Mouse (Mus musculus) liver, postnatal 0 days (tissue): Measurements from ENCODE around the gene Dnah2. TPM values are rescaled to one million over a fixed set of nuclear protein-coding genes. Genes with fewer than 3 reads are reported as not detected.

Source experiments
- ATAC-seq: fragments of 200-750 bp; cut with Nextera tagmentation; 2 replicates; pipeline ENCODE4 v1.8.0; 2017; ENCODE audit warnings: mild to moderate bottlenecking, moderate library complexity
- DNase-seq: peaks from one replicate; pipeline ENCODE4 v3.0.0-alpha.2; 2016
- H3K27ac ChIP-seq: fragments of 300-500 bp; sonication (generic); 2 replicates; pipeline ENCODE4 v1.5.1; 2014; ENCODE audit warnings: antibody characterized with exemption, moderate library complexity, mild to moderate bottlenecking, low read depth
- H3K27me3 ChIP-seq: fragments of 300-500 bp; sonication (generic); 2 replicates; pipeline ENCODE4 v1.6.1; 2014; ENCODE audit warnings: low read length, control low read depth, mixed read lengths; ENCODE audit not compliant: insufficient read depth
- H3K36me3 ChIP-seq: fragments of 300-500 bp; sonication (generic); replicated peaks from 2 replicates; pipeline ENCODE4 v1.6.1; 2014; ENCODE audit warnings: mild to moderate bottlenecking, control low read depth, low read length, moderate library complexity, mixed read lengths; ENCODE audit not compliant: insufficient read depth
- H3K4me1 ChIP-seq: fragments of 300-500 bp; sonication (generic); 2 replicates; pipeline ENCODE4 v1.6.1; 2014; ENCODE audit warnings: antibody characterized with exemption, mild to moderate bottlenecking, control low read depth; ENCODE audit not compliant: insufficient read depth
- H3K4me2 ChIP-seq: fragments of 300-500 bp; sonication (generic); 2 replicates; pipeline ENCODE4 v1.6.1; 2014; ENCODE audit warnings: low read depth, mild to moderate bottlenecking, low read length, moderate library complexity, mixed read lengths
- H3K4me3 ChIP-seq: fragments of 300-500 bp; sonication (generic); 2 replicates; pipeline ENCODE4 v1.5.1; 2014; ENCODE audit warnings: low read depth, low read length
- H3K9ac ChIP-seq: fragments of 300-500 bp; sonication (generic); replicated peaks from 2 replicates; pipeline ENCODE4 v1.6.1; 2014; ENCODE audit warnings: mild to moderate bottlenecking, moderate library complexity
- H3K9me3 ChIP-seq: fragments of 300-500 bp; sonication (generic); 2 replicates; pipeline ENCODE4 v1.6.1; 2016; ENCODE audit warnings: mild to moderate bottlenecking, control low read depth, low read length, mixed read lengths
- CTCF ChIP-seq: sonication (generic); IDR thresholded peaks from 2 replicates; pipeline ENCODE4 v1.5.1; 2016; ENCODE audit warnings: antibody characterized with exemption, low read depth
- EP300 ChIP-seq: IDR thresholded peaks from 2 replicates; pipeline ENCODE4 v1.6.1; 2016; ENCODE audit warnings: antibody characterized with exemption, low read depth, mild to moderate bottlenecking
- WGBS: fragments of 180-500 bp; shearing (Covaris S2); extraction: QIAGEN DNeasy Blood & Tissue Kit; methylation state at CpG from one replicate; pipeline ENCODE4 v1.1.7; 2014; ENCODE audit not compliant: insufficient replicate concordance; 5-methylcytosine and 5-hydroxymethylcytosine counted together
- polyA plus RNA-seq: library from polyadenylated mRNA; unstranded; fragments of >200 nt; fragmentation: Nextera tagmentation; extraction: Ambion mirVana; gene quantifications from 2 replicates; pipeline ENCODE4 v1.2.1, GENCODE M21; 2015

Gene Dnah2
- polyA plus RNA-seq, 1 experiment from 2014 or later = 0.04 TPM

GRCm38 (mm10) chr11:69490898-69491297 is 58.0 kb downstream of the Dnah2 start:
- H3K9me3 ChIP-seq = no peaks in the 10 kb centered on the region
- 54% methylated on average over 2 of the region's 2 CpGs for WGBS
- no peak overlapping the region for H3K27ac ChIP-seq
- no peak overlapping the region for H3K4me3 ChIP-seq
- H3K27me3 ChIP-seq = no peaks in the 10 kb centered on the region
- H3K36me3 ChIP-seq = no peaks in the 10 kb centered on the region
- H3K9ac ChIP-seq = no peak overlapping the region
- ATAC-seq (no peak), DNase-seq (no peak)
- H3K4me1 ChIP-seq = no peaks in the 10 kb centered on the region
- H3K4me2 ChIP-seq = no peak overlapping the region
- TF ChIP-seq EP300 = no peak
- no peak for TF ChIP-seq CTCF

- Histone ChIP-seq H3K4me2 (no peak overlapping the region), H3K36me3 (no peaks in the 10 kb centered on the region), H3K4me1 (no peaks in the 10 kb centered on the region), H3K4me3 (no peak overlapping the region), H3K27ac (no peak overlapping the region), H3K9me3 (no peaks in the 10 kb centered on the region), H3K27me3 (no peaks in the 10 kb centered on the region), H3K9ac (no peak overlapping the region)
- DNase-seq (no peak), ATAC-seq (no peak)
- WGBS = 63% methylated on average over 2 of the region's 2 CpGs
- TF ChIP-seq CTCF = no peak
- TF ChIP-seq EP300 = no peak
Observed at GRCm38 (mm10) chr11:69487474-69487873, 61.4 kb downstream of the Dnah2 start.

GRCm38 (mm10) chr11:69477645-69478044 is 71.3 kb downstream of the Dnah2 start:
- H3K36me3 ChIP-seq = no peaks in the 10 kb centered on the region
- no peaks in the 10 kb centered on the region for H3K4me1 ChIP-seq
- no peaks in the 10 kb centered on the region for H3K27me3 ChIP-seq
- H3K9ac ChIP-seq = no peak overlapping the region
- H3K4me2 ChIP-seq = no peak overlapping the region
- TF ChIP-seq EP300 = no peak
- no peak for TF ChIP-seq CTCF
- no peak overlapping the region for H3K27ac ChIP-seq
- no peaks in the 10 kb centered on the region for H3K9me3 ChIP-seq
- DNase-seq (no peak), ATAC-seq (no peak)
- 84% methylated on average over 8 of the region's 8 CpGs for WGBS
- H3K4me3 ChIP-seq = no peak overlapping the region

GRCm38 (mm10) chr11:69476802-69477201 is 72.1 kb downstream of the Dnah2 start:
- 81% methylated on average over 10 of the region's 10 CpGs for WGBS
- Histone ChIP-seq H3K4me2 (no peak overlapping the region), H3K9me3 (no peaks in the 10 kb centered on the region), H3K4me3 (no peak overlapping the region), H3K27me3 (no peaks in the 10 kb centered on the region), H3K27ac (no peak overlapping the region), H3K4me1 (no peaks in the 10 kb centered on the region), H3K36me3 (no peaks in the 10 kb centered on the region), H3K9ac (no peak overlapping the region)
- DNase-seq = no peak
- no peak for TF ChIP-seq EP300
- TF ChIP-seq CTCF = no peak
- ATAC-seq = no peak

GRCm38 (mm10) chr11:69474737-69475136 is 74.2 kb downstream of the Dnah2 start:
- TF ChIP-seq CTCF = no peak
- TF ChIP-seq EP300 = no peak
- H3K9ac ChIP-seq = no peak overlapping the region
- H3K27ac ChIP-seq = no peak overlapping the region
- H3K4me2 ChIP-seq = no peak overlapping the region
- H3K4me3 ChIP-seq = no peak overlapping the region
- no peaks in the 10 kb centered on the region for H3K4me1 ChIP-seq
- H3K9me3 ChIP-seq = no peaks in the 10 kb centered on the region
- DNase-seq (no peak), ATAC-seq (no peak)
- H3K27me3 ChIP-seq = no peaks in the 10 kb centered on the region
- 19% methylated on average over 5 of the region's 5 CpGs for WGBS
- no peaks in the 10 kb centered on the region for H3K36me3 ChIP-seq

GRCm38 (mm10) chr11:69472687-69473086 is 76.2 kb downstream of the Dnah2 start:
- 39% methylated on average over 5 of the region's 5 CpGs for WGBS
- no peak for DNase-seq
- Histone ChIP-seq H3K27me3 (no peaks in the 10 kb centered on the region), H3K9me3 (no peaks in the 10 kb centered on the region), H3K27ac (no peak overlapping the region), H3K9ac (no peak overlapping the region), H3K36me3 (no peaks in the 10 kb centered on the region), H3K4me2 (no peak overlapping the region), H3K4me3 (no peak overlapping the region), H3K4me1 (no peaks in the 10 kb centered on the region)
- ATAC-seq = no peak
- TF ChIP-seq EP300 (no peak), CTCF (no peak)

- no peaks in the 10 kb centered on the region for H3K27me3 ChIP-seq
- ATAC-seq (no peak), DNase-seq (no peak)
- H3K9ac ChIP-seq = no peak overlapping the region
- no peak for TF ChIP-seq EP300
- no peak for TF ChIP-seq CTCF
- H3K27ac ChIP-seq = no peak overlapping the region
- no peaks in the 10 kb centered on the region for H3K9me3 ChIP-seq
- H3K36me3 ChIP-seq = no peaks in the 10 kb centered on the region
- H3K4me1 ChIP-seq = no peaks in the 10 kb centered on the region
- no peak overlapping the region for H3K4me3 ChIP-seq
- WGBS = 31% methylated on average over 8 of the region's 8 CpGs
- no peak overlapping the region for H3K4me2 ChIP-seq
Observed at GRCm38 (mm10) chr11:69471491-69471890, 77.4 kb downstream of the Dnah2 start.
